Mouse (Mus musculus) lung, embryonic 16.5 days (tissue): ENCODE measurements around the gene Wdr54. TPM values are rescaled to one million over a fixed set of nuclear protein-coding genes. Genes with fewer than 3 reads are reported as not detected.

Experiments used
- ATAC-seq: fragments of 200-750 bp; cut with Nextera tagmentation; 2 replicates; pipeline ENCODE4 v1.8.0; 2017; ENCODE audit warnings: low read depth, mild to moderate bottlenecking, moderate library complexity
- H3K27ac ChIP-seq: fragments of 300-500 bp; sonication (generic); 2 replicates; pipeline ENCODE4 v1.5.1; 2014; ENCODE audit warnings: mild to moderate bottlenecking, control low read depth, low read length
- H3K27me3 ChIP-seq: fragments of 300-500 bp; sonication (generic); 2 replicates; pipeline ENCODE4 v1.6.1; 2014; ENCODE audit warnings: low read depth, low read length, mixed read lengths; ENCODE audit not compliant: control insufficient read depth, insufficient read depth
- H3K36me3 ChIP-seq: fragments of 300-500 bp; sonication (generic); 2 replicates; pipeline ENCODE4 v1.6.1; 2014; ENCODE audit warnings: low read length; ENCODE audit not compliant: control insufficient read depth, insufficient read depth
- H3K4me1 ChIP-seq: fragments of 300-500 bp; sonication (generic); replicated peaks from 2 replicates; pipeline ENCODE4 v1.6.1; 2014; ENCODE audit warnings: low read length, mixed read lengths; ENCODE audit not compliant: control insufficient read depth, insufficient read depth
- H3K4me2 ChIP-seq: fragments of 300-500 bp; sonication (generic); 2 replicates; pipeline ENCODE4 v1.6.1; 2014; ENCODE audit warnings: low read depth, low read length, control low read depth
- H3K4me3 ChIP-seq: fragments of 300-500 bp; sonication (generic); 2 replicates; pipeline ENCODE4 v1.5.1; 2014; ENCODE audit warnings: mild to moderate bottlenecking, low read length, control low read depth
- H3K9ac ChIP-seq: fragments of 300-500 bp; sonication (generic); 2 replicates; pipeline ENCODE4 v1.6.1; 2014; ENCODE audit warnings: low read length, control low read depth
- H3K9me3 ChIP-seq: fragments of 300-500 bp; sonication (generic); 2 replicates; pipeline ENCODE4 v1.6.1; 2016; ENCODE audit warnings: low read length; ENCODE audit not compliant: control insufficient read depth
- WGBS: fragments of 180-500 bp; shearing (Covaris S2); extraction: QIAGEN DNeasy Blood & Tissue Kit; methylation state at CpG from one replicate; pipeline ENCODE4 v1.1.7; 2014; 5-methylcytosine and 5-hydroxymethylcytosine counted together
- polyA plus RNA-seq: library from polyadenylated mRNA; unstranded; fragments of >200 nt; fragmentation: Nextera tagmentation; extraction: Ambion mirVana; gene quantifications from 2 replicates; pipeline ENCODE4 v1.2.1, GENCODE M21; 2015

The Wdr54 gene
- polyA plus RNA-seq, 1 experiment from 2014 or later = 7.2 TPM

GRCm38 (mm10) chr6:83115682-83116372, 40.4 kb downstream of the Wdr54 start:
- peak; percentile 37; the same call in 1 of the 2 replicates for ATAC-seq
- Histone ChIP-seq H3K9ac (peak overlapping the region; percentile 90), H3K4me1 (peaks cover 27% of the 10 kb centered on the region), H3K27me3 (no peaks in the 10 kb centered on the region), H3K4me3 (peak overlapping the region; percentile 71), H3K27ac (peak overlapping the region; percentile 69), H3K36me3 (peaks cover 20% of the 10 kb centered on the region), H3K9me3 (no peaks in the 10 kb centered on the region), H3K4me2 (peak overlapping the region; percentile 93)
- 1% methylated on average over 30 of the region's 48 CpGs for WGBS

GRCm38 (mm10) chr6:83115011-83115671, 41.1 kb downstream of the Wdr54 start, which contains the start of gene Mogs:
TSS of gene Mogs (plus strand) at chr6:83115496.
- Histone ChIP-seq H3K4me1 (peaks cover 25% of the 10 kb centered on the region), H3K4me2 (peak within 1 kb of the TSS; percentile 93), H3K27ac (peak within 1 kb of the TSS; percentile 76), H3K27me3 (no peaks in the 10 kb centered on the region), H3K9ac (peak within 1 kb of the TSS; percentile 90), H3K4me3 (peak within 1 kb of the TSS; percentile 71), H3K36me3 (peaks cover 20% of the 10 kb centered on the region), H3K9me3 (no peaks in the 10 kb centered on the region)
- ATAC-seq = peak; percentile 94
- 1% methylated on average over 44 of the region's 58 CpGs for WGBS

DNA sequence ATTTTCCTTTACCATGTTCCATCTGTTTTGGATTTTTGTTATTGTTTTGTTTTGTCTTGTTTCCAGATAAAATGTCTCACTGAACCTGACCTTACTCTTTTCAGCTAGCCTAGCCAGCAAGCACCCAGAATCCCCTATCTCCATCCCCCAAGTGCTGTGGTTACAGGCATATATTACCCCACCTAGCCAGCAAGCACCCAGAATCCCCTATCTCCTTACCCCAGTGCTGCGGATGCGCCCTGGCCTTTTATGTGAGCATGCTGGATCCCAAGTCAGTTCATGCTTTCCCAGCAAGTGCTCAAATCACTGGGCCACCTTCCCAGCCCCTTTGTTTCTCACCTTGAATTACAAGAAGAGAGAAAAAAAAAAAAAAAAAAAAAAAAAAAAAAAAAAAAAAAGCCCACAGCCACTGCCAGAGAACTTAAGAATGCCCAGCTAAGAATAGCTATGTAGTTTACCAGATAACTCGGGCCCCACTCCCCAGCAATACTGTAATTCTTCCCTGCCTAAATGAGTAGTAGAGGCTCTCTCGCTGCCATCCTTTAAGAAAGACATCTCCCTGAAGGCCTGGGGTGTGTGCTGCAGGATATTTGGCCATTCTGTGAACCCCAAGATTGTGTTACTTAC, 44.6 kb downstream of the Wdr54 start:
- no peak overlapping the region for H3K4me2 ChIP-seq
- no peaks in the 10 kb centered on the region for H3K27me3 ChIP-seq
- H3K9ac ChIP-seq = no peak overlapping the region
- WGBS = 81% methylated on average over 4 of the region's 4 CpGs
- no peak for ATAC-seq
- no peak overlapping the region for H3K4me3 ChIP-seq
- H3K4me1 ChIP-seq = peaks cover 26% of the 10 kb centered on the region
- no peak overlapping the region for H3K27ac ChIP-seq
- H3K9me3 ChIP-seq = no peaks in the 10 kb centered on the region
- H3K36me3 ChIP-seq = no peaks in the 10 kb centered on the region; the same call in 1 of the 2 replicates

- Histone ChIP-seq H3K4me2 (peak within 1 kb of the TSS; percentile 64), H3K9ac (peak within 1 kb of the TSS; percentile 88), H3K4me1 (peaks cover 15% of the 10 kb centered on the region), H3K9me3 (no peaks in the 10 kb centered on the region), H3K27me3 (no peaks in the 10 kb centered on the region), H3K4me3 (peak within 1 kb of the TSS; percentile 78), H3K27ac (peak within 1 kb of the TSS; percentile 86), H3K36me3 (no peaks in the 10 kb centered on the region; the same call in 1 of the 2 replicates)
- ATAC-seq = peak; percentile 89
- WGBS = under 1% methylated on average over 76 of the region's 76 CpGs
Observed at GRCm38 (mm10) chr6:83108762-83109668, 47.2 kb downstream of the Wdr54 start, which contains the start of gene Mrpl53. TSS of gene Mrpl53 (plus strand) at chr6:83109040.

DNA sequence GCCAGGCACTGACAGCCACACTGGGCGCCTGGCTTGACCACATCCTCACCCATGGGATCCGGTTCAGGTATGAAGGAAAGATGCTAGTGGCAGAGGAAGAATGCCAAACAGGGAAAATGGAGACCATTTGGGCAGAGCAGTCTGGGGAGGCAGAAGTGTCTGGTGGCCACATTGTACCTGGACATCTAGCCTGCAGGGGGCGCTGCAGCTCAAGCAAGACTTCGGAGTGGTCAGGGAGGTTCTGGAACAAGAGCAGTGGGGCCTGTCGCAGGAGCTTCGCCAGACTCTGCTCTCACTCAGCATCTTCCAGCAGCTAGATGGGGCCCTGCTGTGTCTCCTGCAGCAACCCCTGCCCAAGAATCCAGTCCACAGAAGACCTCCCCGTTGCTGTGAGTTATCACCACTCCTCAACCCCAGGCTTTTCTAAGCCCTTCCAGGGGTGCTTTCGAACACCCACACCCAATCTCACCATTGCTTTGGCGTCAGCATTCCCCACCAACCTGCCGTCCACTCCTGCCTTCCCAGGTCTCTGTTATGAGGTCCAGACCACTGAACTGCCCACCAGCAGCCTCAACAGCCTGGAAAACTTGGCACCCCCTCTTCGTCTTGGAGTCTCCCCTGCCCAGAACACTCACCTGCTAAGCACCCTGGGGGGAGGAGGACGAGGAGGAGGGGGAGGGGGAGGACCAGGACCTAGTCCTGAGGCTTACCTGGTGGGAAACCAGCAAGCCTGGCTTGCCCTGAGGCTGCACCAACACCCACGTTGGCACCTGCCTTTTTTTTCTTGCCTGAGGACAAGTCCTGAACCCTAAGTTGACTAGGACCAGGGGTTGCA, 48.4 kb downstream of the Wdr54 start:
- Histone ChIP-seq H3K9me3 (no peaks in the 10 kb centered on the region), H3K9ac (peak overlapping the region; percentile 88), H3K4me2 (peak overlapping the region; percentile 64), H3K27me3 (no peaks in the 10 kb centered on the region), H3K4me3 (peak overlapping the region; percentile 78), H3K27ac (no peak overlapping the region), H3K4me1 (peaks cover 21% of the 10 kb centered on the region), H3K36me3 (no peaks in the 10 kb centered on the region; the same call in 1 of the 2 replicates)
- 40% methylated on average over 13 of the region's 13 CpGs for WGBS
- ATAC-seq = peak; percentile 25

GRCm38 (mm10) chr6:83104158-83104557, 52.0 kb downstream of the Wdr54 start:
- H3K36me3 ChIP-seq = no peaks in the 10 kb centered on the region; the same call in 1 of the 2 replicates
- peaks cover 23% of the 10 kb centered on the region for H3K4me1 ChIP-seq
- no peak overlapping the region for H3K9ac ChIP-seq
- no peak overlapping the region for H3K4me3 ChIP-seq
- H3K9me3 ChIP-seq = no peaks in the 10 kb centered on the region
- 81% methylated on average over 4 of the region's 4 CpGs for WGBS
- H3K27ac ChIP-seq = no peak overlapping the region
- H3K4me2 ChIP-seq = no peak overlapping the region
- no peaks in the 10 kb centered on the region for H3K27me3 ChIP-seq
- ATAC-seq = no peak

- H3K27ac ChIP-seq = no peak overlapping the region
- H3K36me3 ChIP-seq = no peaks in the 10 kb centered on the region; the same call in 1 of the 2 replicates
- 52% methylated on average over 11 of the region's 11 CpGs for WGBS
- H3K4me1 ChIP-seq = peaks cover 20% of the 10 kb centered on the region
- H3K27me3 ChIP-seq = no peaks in the 10 kb centered on the region
- H3K9ac ChIP-seq = peak overlapping the region; percentile 87; the same call in 1 of the 2 replicates
- no peaks in the 10 kb centered on the region for H3K9me3 ChIP-seq
- ATAC-seq = no peak
- H3K4me2 ChIP-seq = no peak overlapping the region
- no peak overlapping the region for H3K4me3 ChIP-seq
Observed at GRCm38 (mm10) chr6:83103130-83103650, 53.0 kb downstream of the Wdr54 start.
